Mouse (Mus musculus): Measurements from ENCODE around the gene Slc25a34. TPM values are rescaled to one million over a fixed set of nuclear protein-coding genes. Genes with fewer than 3 reads are reported as not detected.

Gene Slc25a34
- 0.05 TPM in 1 of 2 replicates, not detected in the other for polyA plus RNA-seq (2015; fragmentation: Nextera tagmentation; extraction: Ambion mirVana)

GRCm38 (mm10) chr4:141623666-141624065 lies at the start of gene Slc25a34:
Gene Slc25a34, minus strand, starts transcription at chr4:141623821.

GRCm38 (mm10) chr4:141664799-141665198 lies 41.2 kb upstream of the Slc25a34 start, which contains the start of gene Plekhm2:
Gene Plekhm2, minus strand, starts transcription at chr4:141664899.

GRCm38 (mm10) chr4:141618565-141619243 lies 4.9 kb downstream of the Slc25a34 start, which contains the start of gene Tmem82:
Gene Tmem82, minus strand, starts transcription at chr4:141618633.

GRCm38 (mm10) chr4:141605861-141606260 lies 17.8 kb downstream of the Slc25a34 start, which contains the start of gene Fblim1:
Gene Fblim1, minus strand, starts transcription at chr4:141606096.

Other genes starting within 250 kb of the Slc25a34 start
- gene Clcnka, start 225.1 kb downstream of the Slc25a34 start, polyA plus RNA-seq (2015; fragmentation: Nextera tagmentation; extraction: Ambion mirVana) = not detected in 2 replicates
- not detected in 2 replicates for gene Clcnkb, start 207.8 kb downstream of the Slc25a34 start, polyA plus RNA-seq (2015; fragmentation: Nextera tagmentation; extraction: Ambion mirVana)
- 12.3 and 14.5 TPM in 2 replicates for gene Hspb7, start 203.0 kb downstream of the Slc25a34 start, polyA plus RNA-seq (2015; fragmentation: Nextera tagmentation; extraction: Ambion mirVana)
- not detected in 2 replicates for gene Srarp, start 187.7 kb downstream of the Slc25a34 start, polyA plus RNA-seq (2015; fragmentation: Nextera tagmentation; extraction: Ambion mirVana)
- gene Zbtb17, start 179.2 kb downstream of the Slc25a34 start, polyA plus RNA-seq (2015; fragmentation: Nextera tagmentation; extraction: Ambion mirVana) = 14.6 and 15.7 TPM in 2 replicates
- gene Spen, start 85.2 kb downstream of the Slc25a34 start, polyA plus RNA-seq (2015; fragmentation: Nextera tagmentation; extraction: Ambion mirVana) = 4.5 and 4.8 TPM in 2 replicates
- gene Fblim1, start 17.7 kb downstream of the Slc25a34 start, polyA plus RNA-seq (2015; fragmentation: Nextera tagmentation; extraction: Ambion mirVana) = 173 and 207 TPM in 2 replicates
- gene Tmem82, start 5.2 kb downstream of the Slc25a34 start, polyA plus RNA-seq (2015; fragmentation: Nextera tagmentation; extraction: Ambion mirVana) = 0.20 and 0.74 TPM in 2 replicates
- 3.6 and 3.7 TPM in 2 replicates for gene Plekhm2, start 41.1 kb upstream of the Slc25a34 start, polyA plus RNA-seq (2015; fragmentation: Nextera tagmentation; extraction: Ambion mirVana)
- gene Rsc1a1, start 61.8 kb upstream of the Slc25a34 start, polyA plus RNA-seq (2015; fragmentation: Nextera tagmentation; extraction: Ambion mirVana) = not detected in 2 replicates
- gene Ddi2, start 99.6 kb upstream of the Slc25a34 start, polyA plus RNA-seq (2015; fragmentation: Nextera tagmentation; extraction: Ambion mirVana) = 25.7 and 29.0 TPM in 2 replicates
- 0.20 TPM in 1 of 2 replicates, not detected in the other for gene Agmat, start 122.9 kb upstream of the Slc25a34 start, polyA plus RNA-seq (2015; fragmentation: Nextera tagmentation; extraction: Ambion mirVana)
- gene Dnajc16, start 167.1 kb upstream of the Slc25a34 start, polyA plus RNA-seq (2015; fragmentation: Nextera tagmentation; extraction: Ambion mirVana) = 7.7 and 9.1 TPM in 2 replicates
- gene Casp9, start 169.8 kb upstream of the Slc25a34 start, polyA plus RNA-seq (2015; fragmentation: Nextera tagmentation; extraction: Ambion mirVana) = 11.0 and 14.0 TPM in 2 replicates
- gene Cela2a, start 202.3 kb upstream of the Slc25a34 start, polyA plus RNA-seq (2015; fragmentation: Nextera tagmentation; extraction: Ambion mirVana) = not detected in 2 replicates
- gene Ctrc, start 222.5 kb upstream of the Slc25a34 start, polyA plus RNA-seq (2015; fragmentation: Nextera tagmentation; extraction: Ambion mirVana) = not detected in 2 replicates

All from urinary bladder, postnatal 0 days (tissue).